Mouse (Mus musculus) splenic B cell, adult 2 months (primary cell): ENCODE results near the gene Bcl11a.

Source experiments
- DNase-seq: peaks from one replicate; pipeline ENCODE4 v3.0.0-alpha.2; 2011; ENCODE audit warnings: low read depth, low spot score
- H3K27me3 ChIP-seq: 2 replicates; pipeline ENCODE4 v1.6.1; 2012; ENCODE audit warnings: mild to moderate bottlenecking, low read length, moderate library complexity, mixed read lengths; ENCODE audit not compliant: control insufficient read depth, poor library complexity, insufficient read depth, severe bottlenecking
- H3K36me3 ChIP-seq: 2 replicates; pipeline ENCODE4 v1.6.1; 2012; ENCODE audit warnings: mild to moderate bottlenecking, low read length, moderate library complexity, mixed read lengths; ENCODE audit not compliant: control insufficient read depth, poor library complexity, insufficient read depth, severe bottlenecking

Gene Bcl11a

DNA sequence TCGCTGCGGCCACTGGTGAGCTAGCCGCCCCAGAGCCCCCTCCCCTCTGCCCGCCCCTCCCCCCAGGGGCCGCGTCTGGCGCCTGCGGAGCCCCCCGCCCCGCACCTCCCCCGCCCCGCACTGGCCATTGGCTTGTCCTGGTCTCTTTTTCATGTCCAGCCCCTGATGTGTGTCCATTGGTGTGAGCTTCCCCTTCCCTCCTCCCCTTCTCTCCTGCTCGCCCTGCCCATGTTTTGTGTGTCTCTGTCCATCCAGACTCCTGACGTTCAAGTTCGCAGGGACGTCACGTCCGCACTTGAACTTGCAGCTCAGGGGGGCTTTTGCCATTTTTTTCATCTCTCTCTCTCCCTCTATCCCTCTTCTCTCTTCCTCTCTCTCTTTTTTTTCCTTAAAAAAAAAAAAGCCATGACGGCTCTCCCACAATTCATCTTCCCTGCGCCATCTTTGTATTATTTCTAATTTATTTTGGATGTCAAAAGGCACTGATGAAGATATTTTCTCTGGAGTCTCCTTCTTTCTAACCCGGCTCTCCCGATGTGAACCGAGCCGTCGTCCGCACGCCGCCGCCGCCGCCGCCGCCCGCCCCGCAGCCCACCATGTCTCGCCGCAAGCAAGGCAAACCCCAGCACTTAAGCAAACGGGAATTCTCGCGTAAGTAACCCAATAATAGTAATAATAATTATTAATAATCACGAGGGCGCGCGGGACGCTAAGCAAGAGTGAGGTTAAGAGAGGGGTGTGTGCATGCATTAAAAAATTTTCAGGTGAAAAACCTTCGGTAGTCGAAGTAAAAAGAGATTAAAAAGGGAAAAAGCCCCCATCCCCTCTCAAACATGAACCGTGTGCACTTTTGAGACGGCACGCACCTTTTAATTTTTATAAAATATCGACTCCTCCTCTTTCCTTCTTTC lies at the start of gene Bcl11a:
TSS of gene Bcl11a (plus strand) at position 262 of the 911 bp plus-strand sequence.
- no peaks in the 10 kb centered on the region; the same call in 1 of the 2 replicates for H3K27me3 ChIP-seq
- H3K36me3 ChIP-seq = peaks cover 7% of the 10 kb centered on the region; the same call in 1 of the 2 replicates
- peak; percentile 78 for DNase-seq

DNA sequence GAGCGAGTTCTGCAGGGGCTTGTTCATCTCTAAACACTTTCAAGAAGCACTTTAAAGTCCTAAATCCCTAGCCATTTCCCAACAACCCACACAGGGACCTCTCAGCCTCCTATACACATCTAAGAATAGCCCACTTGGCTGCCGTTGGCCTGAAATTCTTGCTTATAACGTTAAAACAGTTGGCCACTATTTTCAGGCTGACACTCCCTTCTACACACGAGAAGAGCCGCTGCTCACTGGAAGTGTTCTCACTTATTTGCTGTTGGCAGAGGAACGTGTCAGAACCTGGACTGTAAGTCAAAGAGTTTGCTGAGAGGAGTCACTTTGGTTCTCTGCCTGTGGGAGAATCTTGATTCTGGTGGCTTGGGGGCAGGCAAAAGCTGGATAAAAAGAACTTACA lies 33.8 kb upstream of the Bcl11a start:
- no peaks in the 10 kb centered on the region for H3K27me3 ChIP-seq
- H3K36me3 ChIP-seq = no peaks in the 10 kb centered on the region

DNA sequence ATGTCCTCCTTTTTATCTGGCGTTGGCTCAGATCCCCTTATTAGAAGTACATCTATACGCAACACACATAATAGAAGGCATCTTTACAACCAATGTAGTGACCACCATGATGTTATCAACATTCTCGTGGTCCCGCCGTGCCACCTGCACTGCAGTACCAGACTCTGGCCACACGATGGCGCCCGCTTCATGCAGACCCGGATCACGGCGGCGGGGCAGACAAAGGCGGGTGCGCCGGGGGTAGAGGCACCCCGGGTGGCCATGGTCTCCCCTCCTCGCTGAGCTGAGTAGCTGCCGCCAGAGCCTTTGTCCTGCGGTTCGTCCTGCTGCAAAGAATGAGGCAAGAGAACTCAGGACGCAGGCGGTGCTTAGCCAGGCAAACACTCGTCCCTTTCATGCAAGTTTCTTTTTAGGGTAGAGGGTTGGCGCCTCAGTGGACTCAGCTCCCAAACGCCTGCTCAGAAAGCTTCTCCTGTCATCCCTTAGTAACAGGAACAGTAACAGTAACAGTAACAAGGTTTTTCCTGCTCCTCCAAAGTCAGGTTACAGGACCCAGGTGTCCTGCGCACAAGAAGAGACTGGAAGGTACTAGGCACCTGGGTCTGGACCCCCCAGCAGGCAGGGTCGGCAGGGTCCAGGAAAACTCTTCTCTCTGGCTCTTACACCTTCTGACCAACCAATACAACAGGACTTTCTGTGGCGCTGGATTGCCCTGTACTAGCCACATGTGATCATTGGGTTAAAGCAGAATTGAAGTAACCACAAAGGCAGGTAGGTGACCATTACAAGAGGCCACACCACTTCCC lies 28.4 kb upstream of the Bcl11a start:
- Histone ChIP-seq H3K36me3 (no peaks in the 10 kb centered on the region), H3K27me3 (no peaks in the 10 kb centered on the region)
- peak; percentile 85 for DNase-seq

More for the DNA sequence above, 33.8 kb upstream of the Bcl11a start:
- DNase-seq = no peak

DNA sequence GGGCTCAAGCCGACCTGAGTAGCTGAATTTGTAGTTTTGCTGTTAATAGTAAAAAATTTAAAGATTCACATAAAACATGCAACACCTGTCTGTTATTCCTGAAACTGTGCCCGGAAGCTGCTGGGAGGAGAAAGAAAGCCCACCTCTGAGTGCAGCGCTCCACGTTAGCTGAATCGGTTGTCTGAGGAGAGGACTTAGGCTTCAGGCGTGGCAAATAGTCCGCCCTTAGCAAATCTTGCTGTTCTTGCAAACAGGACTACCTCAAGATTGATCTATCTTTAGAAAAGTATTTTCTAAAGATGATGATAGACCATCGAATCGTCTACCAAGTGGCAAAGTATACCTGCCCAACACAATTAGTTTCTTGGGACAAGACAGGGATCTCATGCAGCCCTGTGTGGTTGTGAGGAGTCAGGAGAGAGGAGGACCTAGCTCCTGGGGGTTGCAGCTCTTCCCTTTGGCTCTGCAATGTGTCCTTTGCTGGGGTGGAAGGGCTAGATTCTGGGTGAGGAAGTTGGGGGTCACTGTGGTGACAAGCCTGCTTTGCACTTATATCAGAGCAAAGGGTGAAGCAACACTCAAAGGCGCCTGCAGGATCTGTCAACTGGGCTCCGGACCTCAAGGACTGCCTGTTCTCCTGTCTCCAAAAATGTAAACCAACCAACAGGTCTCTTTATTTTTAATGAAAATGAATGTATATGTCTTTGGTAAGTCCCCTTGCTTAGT lies 27.7 kb upstream of the Bcl11a start:
- no peaks in the 10 kb centered on the region for H3K27me3 ChIP-seq
- H3K36me3 ChIP-seq = no peaks in the 10 kb centered on the region
- DNase-seq = no peak

DNA sequence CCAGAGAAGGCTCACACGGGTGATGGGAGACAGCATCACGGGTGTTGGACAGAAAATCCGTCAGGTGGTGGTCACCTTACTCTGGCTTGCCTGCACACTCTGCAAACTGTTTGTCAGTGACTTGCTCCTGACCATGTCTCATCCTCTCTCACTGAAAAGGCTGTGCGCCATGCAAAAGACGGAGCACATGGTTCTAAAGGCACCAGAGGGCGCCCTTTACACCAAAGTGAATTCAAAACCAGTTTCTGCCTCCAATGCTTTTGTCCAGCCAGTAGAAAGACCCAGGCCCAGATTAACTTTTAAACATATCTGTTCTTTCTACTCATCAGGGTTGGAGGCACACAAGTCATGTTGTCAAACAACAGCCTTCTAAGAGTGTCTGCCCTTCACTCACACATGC lies 25.0 kb upstream of the Bcl11a start:
- DNase-seq = peak; percentile 41
- H3K27me3 ChIP-seq = no peaks in the 10 kb centered on the region
- no peaks in the 10 kb centered on the region for H3K36me3 ChIP-seq

DNA sequence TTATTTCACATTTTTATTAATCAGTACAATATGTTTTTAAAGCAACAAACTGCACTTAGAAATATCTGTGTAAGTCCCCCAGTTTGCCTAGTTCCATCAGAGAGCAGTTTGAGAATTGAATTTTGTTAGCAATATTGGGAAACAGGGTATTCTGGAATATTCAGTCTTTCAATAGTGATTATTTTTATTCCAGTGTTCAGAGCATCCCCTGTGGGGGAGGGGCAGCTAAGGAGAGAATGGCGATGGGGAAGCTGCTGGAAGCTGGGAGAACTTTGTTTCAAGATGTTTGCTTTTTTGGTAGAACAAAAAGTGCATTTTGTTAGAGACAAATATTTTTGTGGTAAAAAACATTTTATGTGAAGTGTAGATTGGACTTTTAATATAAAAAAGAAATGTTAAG lies 18.7 kb upstream of the Bcl11a start:
- H3K27me3 ChIP-seq = peaks cover 4% of the 10 kb centered on the region; the same call in 1 of the 2 replicates
- H3K36me3 ChIP-seq = no peaks in the 10 kb centered on the region
- DNase-seq = no peak

DNA sequence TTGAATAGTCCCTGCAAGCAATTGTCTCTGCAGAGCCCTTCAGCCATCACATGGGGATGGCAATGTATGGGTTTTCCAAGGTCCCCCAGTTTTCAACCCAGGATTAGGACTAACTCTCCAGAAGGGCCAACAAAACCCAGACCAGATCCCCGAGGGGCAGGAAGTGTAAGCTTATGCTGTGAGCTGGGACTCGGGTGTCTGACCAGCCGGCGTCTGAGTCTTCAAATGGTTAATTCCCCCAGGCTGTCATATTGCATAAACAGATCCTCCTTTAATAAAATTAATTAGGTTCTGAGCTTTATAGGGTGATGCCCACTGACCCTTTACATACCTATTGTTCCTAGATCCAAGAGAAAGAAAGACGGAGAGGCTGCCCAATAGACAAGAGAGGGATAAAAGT lies 17.4 kb upstream of the Bcl11a start:
- no peak for DNase-seq
- Histone ChIP-seq H3K27me3 (peaks cover 4% of the 10 kb centered on the region; the same call in 1 of the 2 replicates), H3K36me3 (no peaks in the 10 kb centered on the region)

DNA sequence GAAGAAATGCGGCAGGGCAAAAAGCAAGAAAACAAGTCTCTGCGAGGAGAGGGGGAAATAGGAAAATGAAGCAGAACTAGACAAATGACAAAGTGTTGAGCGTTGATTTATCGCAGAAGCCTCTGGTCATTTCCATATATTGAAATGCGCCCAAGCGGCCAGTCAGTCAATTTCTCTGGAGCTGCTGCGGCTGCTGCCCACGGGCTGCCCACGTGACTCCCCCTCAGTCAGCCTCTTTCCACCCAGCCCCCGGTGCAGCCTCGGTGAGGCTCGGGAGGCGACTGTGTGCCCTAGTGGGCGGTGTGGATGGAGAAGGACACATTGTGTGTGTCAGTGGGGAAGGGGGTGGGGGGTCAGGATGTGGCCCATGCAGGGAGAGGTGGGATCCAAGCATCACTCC lies 16.0 kb upstream of the Bcl11a start:
- H3K36me3 ChIP-seq = no peaks in the 10 kb centered on the region
- peak; percentile 39 for DNase-seq
- H3K27me3 ChIP-seq = peaks cover 4% of the 10 kb centered on the region; the same call in 1 of the 2 replicates

DNA sequence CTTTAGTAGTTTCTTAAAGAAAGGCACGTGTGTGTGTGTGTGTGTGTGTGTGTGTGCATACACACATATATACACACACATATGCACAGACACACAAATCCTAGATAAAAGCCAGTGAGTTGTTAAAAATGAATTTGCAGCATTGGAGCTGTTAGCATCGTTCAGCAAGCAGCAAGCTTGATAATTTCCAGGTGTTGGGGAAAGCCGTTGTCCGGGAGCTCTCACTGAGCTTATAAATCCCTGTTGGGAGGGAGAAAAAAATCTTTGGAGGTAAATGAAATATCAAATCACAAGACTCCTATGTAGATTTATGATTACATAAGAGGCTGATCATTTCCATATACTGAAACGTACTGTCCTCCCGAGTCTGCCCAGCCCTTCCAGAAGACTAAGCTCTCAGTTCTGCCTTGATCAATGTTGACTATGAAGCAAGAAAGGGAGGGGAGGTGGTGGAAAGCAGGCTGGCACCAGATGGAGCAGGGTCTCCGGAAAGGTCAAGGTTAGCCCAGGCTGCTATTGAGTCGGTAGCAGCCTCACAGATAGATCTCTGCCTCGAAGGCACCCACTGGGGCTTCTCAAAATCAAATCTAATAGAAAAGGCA lies 15.3 kb upstream of the Bcl11a start:
- DNase-seq = no peak
- Histone ChIP-seq H3K36me3 (no peaks in the 10 kb centered on the region), H3K27me3 (peaks cover 4% of the 10 kb centered on the region; the same call in 1 of the 2 replicates)

DNA sequence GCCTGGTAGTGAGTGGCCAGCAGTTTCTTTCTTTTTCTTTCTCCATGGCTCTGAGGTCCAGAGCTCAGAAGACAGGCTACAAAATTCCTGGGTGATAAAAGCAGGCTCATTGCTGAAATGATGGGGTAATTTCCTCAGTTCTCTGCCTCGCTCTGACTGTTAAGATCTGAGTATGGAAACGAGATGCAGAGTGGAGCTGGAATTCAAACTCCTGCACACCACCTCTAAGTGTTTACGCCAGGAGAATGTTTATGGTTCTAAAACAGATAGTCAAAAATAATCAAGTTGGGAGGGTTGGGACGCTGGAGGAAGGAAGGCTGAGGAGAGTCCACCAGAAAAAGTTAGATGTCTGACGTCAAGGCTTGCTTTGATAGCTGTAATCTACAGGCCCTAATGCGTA lies 13.6 kb upstream of the Bcl11a start:
- no peak for DNase-seq
- peaks cover 4% of the 10 kb centered on the region; the same call in 1 of the 2 replicates for H3K27me3 ChIP-seq
- H3K36me3 ChIP-seq = no peaks in the 10 kb centered on the region

DNA sequence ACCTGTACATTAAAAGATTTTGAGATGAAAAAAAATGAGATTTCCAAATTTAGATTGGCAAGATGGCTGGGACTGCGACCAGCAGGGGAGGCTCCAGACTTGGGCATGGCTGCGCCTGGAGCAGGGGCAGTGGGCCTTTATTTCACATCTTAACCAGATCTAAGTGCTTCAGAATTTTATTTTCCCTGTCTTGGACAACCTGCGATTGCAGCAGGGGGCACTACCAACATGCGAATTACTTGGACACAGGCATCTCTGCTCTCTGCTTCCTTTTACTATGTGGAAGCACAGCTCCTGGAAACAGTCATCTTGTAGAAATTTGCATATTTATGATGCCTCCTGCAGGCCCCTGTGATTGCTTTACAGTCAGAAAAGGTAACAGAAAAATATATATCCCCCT lies 12.5 kb upstream of the Bcl11a start:
- DNase-seq = peak; percentile 62
- peaks cover 4% of the 10 kb centered on the region; the same call in 1 of the 2 replicates for H3K27me3 ChIP-seq
- H3K36me3 ChIP-seq = no peaks in the 10 kb centered on the region

DNA sequence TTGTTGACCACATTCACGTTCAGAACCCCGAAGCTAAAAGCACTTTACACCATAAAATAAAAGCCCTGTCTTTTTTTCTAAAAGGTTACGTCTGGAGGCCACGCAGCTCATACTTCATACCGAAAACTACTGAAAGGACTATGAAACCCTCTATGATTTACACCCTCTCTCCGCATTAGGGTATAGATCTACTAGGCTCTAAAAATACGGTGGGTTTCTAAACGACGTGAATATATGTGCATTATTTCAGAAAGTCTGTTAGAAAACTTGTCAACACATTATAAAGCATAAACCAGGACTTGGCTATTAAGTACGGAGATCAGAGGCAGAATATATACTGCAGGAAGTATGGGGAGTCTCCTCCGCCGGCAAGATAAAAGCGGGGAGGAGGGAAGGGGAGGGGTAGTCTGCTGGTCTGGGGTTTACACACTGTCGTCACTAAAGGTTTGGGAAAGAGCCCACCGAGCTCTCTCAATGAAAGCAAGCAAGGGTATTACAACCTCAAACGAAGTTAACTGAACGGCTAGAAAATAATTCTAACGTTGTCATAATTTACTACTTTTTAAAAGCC lies 3.8 kb upstream of the Bcl11a start:
- H3K27me3 ChIP-seq = no peaks in the 10 kb centered on the region; the same call in 1 of the 2 replicates
- DNase-seq = peak; percentile 25
- no peaks in the 10 kb centered on the region for H3K36me3 ChIP-seq

DNA sequence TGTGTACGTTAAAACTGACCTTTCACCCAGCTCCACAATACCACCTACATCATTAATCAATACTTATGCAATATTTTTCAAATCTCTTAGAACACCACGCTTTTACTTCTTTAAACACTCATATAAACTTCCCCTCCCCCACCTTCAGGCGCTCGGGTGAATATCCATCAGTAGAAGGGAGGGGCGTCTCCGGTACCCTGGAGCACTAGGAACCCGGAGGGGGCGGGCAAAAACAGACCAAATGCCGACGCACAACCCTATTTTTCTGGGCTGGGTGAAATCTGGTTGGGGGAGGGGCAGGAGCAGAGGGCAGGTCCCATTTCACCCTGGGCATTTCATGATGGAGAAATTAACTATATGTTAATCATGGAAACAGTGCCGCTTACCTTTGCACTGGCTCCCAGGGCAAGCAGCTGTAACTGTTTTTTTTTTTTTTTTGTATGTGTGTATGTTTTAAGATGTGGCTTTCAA lies 3.2 kb upstream of the Bcl11a start, which contains the start of gene A830031A19Rik:
TSS of gene A830031A19Rik (minus strand) at position 421 of the 471 bp plus-strand sequence.
- peak; percentile 44 for DNase-seq
- Histone ChIP-seq H3K27me3 (no peaks in the 10 kb centered on the region; the same call in 1 of the 2 replicates), H3K36me3 (0 out of 2 replicates have a peak, but pooled peaks cover under 1% of the 10 kb centered on the region)
